Mouse (Mus musculus): ENCODE data around the gene 2410015M20Rik. TPM values are rescaled to one million over a fixed set of nuclear protein-coding genes. Genes with fewer than 3 reads are reported as not detected.
"Not testable (repeated sequence)": the region's sequence is repeated elsewhere in the genome, so short reads cannot be mapped to it uniquely, and the experiment has no call there.

The 2410015M20Rik gene
- polyA plus RNA-seq (2015; fragmentation: Nextera tagmentation; extraction: Ambion mirVana): 254 and 258 TPM in 2 replicates

DNA sequence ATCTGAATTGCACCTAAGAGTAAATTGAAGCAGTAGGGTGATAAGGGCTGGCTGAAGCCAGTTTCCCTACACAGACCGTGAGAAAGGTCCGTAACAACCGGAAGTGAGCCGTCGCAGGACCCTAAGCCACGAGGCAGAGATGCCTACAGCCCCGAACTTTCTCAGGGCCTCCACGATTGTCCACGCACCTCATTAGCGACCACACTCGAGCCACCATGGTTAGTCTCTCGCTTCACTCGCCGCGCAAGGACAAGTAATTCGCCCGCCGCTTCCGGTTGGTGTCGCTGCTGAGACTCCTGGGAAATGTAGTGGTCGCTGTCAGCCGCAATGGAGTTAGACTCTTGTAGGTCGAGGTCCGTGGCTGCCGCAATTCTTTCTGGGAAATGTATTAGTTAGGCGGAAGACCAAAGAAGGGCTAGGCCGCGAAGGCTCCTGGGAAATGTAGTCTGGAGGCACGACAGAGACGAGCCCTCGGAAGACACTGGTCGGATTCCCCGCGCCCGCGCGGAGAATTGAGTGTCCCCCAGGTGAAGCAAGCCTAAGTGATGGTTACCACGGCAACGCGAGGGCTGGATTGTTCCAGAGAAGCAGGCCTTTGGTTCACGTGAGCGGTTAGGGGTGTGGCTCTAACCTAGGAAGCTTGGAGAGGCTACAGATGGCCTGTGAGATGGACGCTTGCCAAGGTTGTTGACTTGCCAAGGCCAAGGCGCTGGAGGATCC lies at the start of gene 2410015M20Rik:
Gene 2410015M20Rik, minus strand, starts transcription at position 320 of the 720 bp plus-strand sequence.
- Histone ChIP-seq H3K27me3 (no peaks in the 10 kb centered on the region), H3K4me2 (peak within 1 kb of the TSS; percentile 83), H3K9ac (peak within 1 kb of the TSS; percentile 83), H3K4me3 (peak within 1 kb of the TSS; percentile 59), H3K4me1 (peaks cover 27% of the 10 kb centered on the region), H3K36me3 (peaks cover 36% of the 10 kb centered on the region), H3K9me3 (no peaks in the 10 kb centered on the region), H3K27ac (peak within 1 kb of the TSS; percentile 72)
- ATAC-seq (ENCODE audit: insufficient number of reproducible peaks, insufficient read depth, low FRiP score, low TSS enrichment, low read depth): peak; percentile 82
- WGBS: under 1% methylated on average over 44 of the region's 44 CpGs

DNA sequence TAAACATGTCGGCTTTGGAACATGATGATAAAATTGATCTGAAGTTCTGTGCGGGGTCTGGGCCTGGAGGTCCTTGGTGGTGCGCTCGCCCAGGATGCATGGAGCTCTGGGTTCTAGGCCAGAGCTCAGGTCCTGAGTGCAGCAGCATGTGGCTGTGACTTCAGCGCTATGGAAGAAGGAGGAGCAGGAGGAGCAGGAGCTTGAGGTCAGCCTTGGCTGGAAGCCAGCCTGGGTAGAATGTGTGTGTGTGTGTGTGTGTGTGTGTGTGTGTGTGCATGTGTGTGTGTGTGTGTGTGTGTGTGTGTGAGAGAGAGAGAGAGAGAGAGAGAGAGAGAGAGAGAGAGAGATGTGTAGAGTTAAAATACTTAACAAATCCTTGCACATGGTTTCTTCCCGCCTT lies 46.6 kb upstream of the 2410015M20Rik start:
- H3K27me3 ChIP-seq: no peaks in the 10 kb centered on the region
- no peak overlapping the region for H3K4me3 ChIP-seq
- H3K4me2 ChIP-seq: no peak overlapping the region
- no peaks in the 10 kb centered on the region for H3K4me1 ChIP-seq
- WGBS: 77% methylated on average over 6 of the region's 6 CpGs
- no peaks in the 10 kb centered on the region for H3K36me3 ChIP-seq
- no peak overlapping the region for H3K27ac ChIP-seq
- no peaks in the 10 kb centered on the region for H3K9me3 ChIP-seq
- ATAC-seq (ENCODE audit: insufficient number of reproducible peaks, insufficient read depth, low FRiP score, low TSS enrichment, low read depth): no peak
- H3K9ac ChIP-seq: no peak overlapping the region

DNA sequence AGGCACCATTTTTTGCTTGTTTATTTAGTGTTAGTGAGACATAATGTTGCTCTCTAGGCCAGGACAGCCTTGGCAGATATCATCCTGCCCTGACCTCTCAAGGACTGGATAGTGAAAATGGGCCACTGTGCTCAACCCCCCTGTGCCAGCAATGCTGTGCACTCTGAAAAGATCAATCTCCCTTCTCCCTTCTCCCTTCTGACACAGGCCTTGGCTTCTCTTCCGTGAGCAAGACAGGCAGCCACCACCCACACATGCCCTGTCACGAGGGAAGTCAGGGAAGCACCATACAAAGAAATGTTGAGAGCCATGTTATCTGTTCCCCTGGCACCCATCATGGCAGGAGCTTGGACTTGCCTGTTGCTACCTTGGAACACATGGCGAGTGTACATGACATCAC lies 45.7 kb upstream of the 2410015M20Rik start:
- Histone ChIP-seq H3K4me1 (no peaks in the 10 kb centered on the region), H3K36me3 (no peaks in the 10 kb centered on the region), H3K27me3 (no peaks in the 10 kb centered on the region), H3K27ac (no peak overlapping the region), H3K9ac (no peak overlapping the region), H3K4me2 (no peak overlapping the region), H3K4me3 (no peak overlapping the region), H3K9me3 (no peaks in the 10 kb centered on the region)
- no peak for ATAC-seq (ENCODE audit: insufficient number of reproducible peaks, insufficient read depth, low FRiP score, low TSS enrichment, low read depth)
- 82% methylated on average over 3 of the region's 3 CpGs for WGBS

DNA sequence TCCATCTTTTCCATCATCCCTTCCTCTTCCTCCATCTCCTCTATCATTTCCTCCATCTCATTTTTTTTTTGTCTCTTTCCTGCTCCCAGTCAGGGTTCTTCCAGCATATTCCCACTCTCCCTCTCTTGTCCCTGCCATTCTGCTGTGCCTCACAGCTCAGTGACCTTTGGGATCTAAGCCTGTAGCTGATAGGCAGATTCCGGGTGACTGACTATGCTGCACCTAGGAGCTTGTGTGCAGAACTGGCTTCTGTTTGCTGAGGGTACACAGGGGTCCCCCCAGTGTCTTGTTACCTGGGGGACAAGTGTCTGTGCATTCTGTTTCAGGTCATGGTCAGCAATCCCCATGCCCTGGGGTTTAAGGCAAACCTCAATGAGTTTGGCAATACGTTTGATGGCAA lies 45.2 kb upstream of the 2410015M20Rik start:
- no peak overlapping the region for H3K4me3 ChIP-seq
- 76% methylated on average over 2 of the region's 2 CpGs for WGBS
- H3K4me1 ChIP-seq: no peaks in the 10 kb centered on the region
- H3K36me3 ChIP-seq: no peaks in the 10 kb centered on the region
- H3K27ac ChIP-seq: no peak overlapping the region
- H3K4me2 ChIP-seq: no peak overlapping the region
- ATAC-seq (ENCODE audit: insufficient number of reproducible peaks, insufficient read depth, low FRiP score, low TSS enrichment, low read depth): no peak
- no peak overlapping the region for H3K9ac ChIP-seq
- no peaks in the 10 kb centered on the region for H3K27me3 ChIP-seq
- no peaks in the 10 kb centered on the region for H3K9me3 ChIP-seq

DNA sequence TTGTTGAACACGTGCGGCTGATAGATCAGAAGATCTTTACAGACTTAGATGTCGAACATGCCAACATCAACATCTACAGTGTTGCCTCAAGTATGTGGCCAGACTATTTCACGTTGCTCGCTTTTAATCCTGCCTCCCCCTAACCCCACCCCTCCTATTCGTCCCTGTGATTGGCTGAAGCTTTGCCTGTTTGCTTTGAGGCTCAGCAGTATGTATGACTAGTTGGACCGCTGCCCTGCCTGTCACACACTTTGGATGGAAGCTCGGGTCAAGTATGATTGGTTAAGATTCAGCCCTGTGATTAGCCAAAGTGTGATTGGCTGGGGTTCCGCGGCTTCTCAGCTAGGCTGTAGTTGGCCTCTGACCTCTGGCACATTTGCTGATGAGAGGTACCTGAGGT lies 42.2 kb upstream of the 2410015M20Rik start:
- H3K27me3 ChIP-seq: no peaks in the 10 kb centered on the region
- no peak overlapping the region for H3K9ac ChIP-seq
- H3K36me3 ChIP-seq: no peaks in the 10 kb centered on the region
- H3K4me2 ChIP-seq: no peak overlapping the region
- no peak overlapping the region for H3K4me3 ChIP-seq
- H3K4me1 ChIP-seq: no peaks in the 10 kb centered on the region
- H3K9me3 ChIP-seq: no peaks in the 10 kb centered on the region
- WGBS: 34% methylated on average over 10 of the region's 10 CpGs
- H3K27ac ChIP-seq: no peak overlapping the region
- no peak for ATAC-seq (ENCODE audit: insufficient number of reproducible peaks, insufficient read depth, low FRiP score, low TSS enrichment, low read depth)

DNA sequence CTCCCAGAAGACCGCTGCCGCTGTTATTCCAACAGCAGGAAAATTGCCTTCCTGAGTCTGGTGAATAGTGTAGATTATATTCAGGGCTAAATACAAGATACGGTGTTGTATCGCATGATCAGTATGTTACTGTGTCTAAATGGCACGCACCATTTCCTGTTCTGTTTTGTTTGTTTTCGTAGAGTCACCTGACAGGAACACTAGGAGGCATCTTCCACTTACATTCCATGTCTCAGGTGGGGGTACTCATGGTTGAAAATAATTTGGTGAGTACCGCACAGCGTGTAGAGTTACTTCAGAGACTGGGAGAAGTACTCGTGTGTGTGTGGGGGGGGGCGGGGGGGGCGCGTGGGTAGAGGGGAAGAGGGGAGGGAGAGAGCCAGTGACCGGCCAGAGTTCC lies 38.0 kb upstream of the 2410015M20Rik start:
- 59% methylated on average over 11 of the region's 13 CpGs for whole genome bisulfite sequencing
- Histone ChIP-seq H3K9me3 (no peaks in the 10 kb centered on the region), H3K36me3 (no peaks in the 10 kb centered on the region), H3K9ac (no peak overlapping the region), H3K4me3 (no peak overlapping the region), H3K4me2 (no peak overlapping the region), H3K27ac (no peak overlapping the region), H3K4me1 (no peaks in the 10 kb centered on the region), H3K27me3 (no peaks in the 10 kb centered on the region)
- no peak for ATAC-seq (ENCODE audit: insufficient number of reproducible peaks, insufficient read depth, low FRiP score, low TSS enrichment, low read depth)

DNA sequence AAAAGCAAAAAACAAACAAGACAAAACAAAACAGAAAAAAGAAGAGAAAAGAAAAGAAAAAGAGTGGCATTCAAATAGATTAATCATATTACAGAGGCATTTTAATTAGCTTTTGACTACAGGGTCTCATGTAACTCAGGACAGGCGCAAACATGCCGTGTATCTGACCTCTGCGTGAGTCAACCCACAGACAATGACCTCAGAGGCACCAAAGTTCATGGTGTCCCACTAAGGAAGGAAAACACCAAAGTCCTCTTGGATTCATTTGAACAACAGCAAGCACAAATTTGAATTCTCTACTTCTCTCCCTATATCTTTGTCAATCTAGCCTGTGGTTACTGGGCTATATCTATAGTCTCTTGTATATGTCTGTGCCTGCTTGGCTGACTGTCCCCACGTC lies 33.7 kb upstream of the 2410015M20Rik start:
- Histone ChIP-seq H3K4me2 (no peak overlapping the region), H3K36me3 (no peaks in the 10 kb centered on the region), H3K9ac (no peak overlapping the region), H3K27ac (no peak overlapping the region), H3K4me1 (no peaks in the 10 kb centered on the region), H3K27me3 (no peaks in the 10 kb centered on the region), H3K4me3 (no peak overlapping the region), H3K9me3 (no peaks in the 10 kb centered on the region)
- WGBS: 78% methylated on average over 4 of the region's 4 CpGs
- no peak for ATAC-seq (ENCODE audit: insufficient number of reproducible peaks, insufficient read depth, low FRiP score, low TSS enrichment, low read depth)

DNA sequence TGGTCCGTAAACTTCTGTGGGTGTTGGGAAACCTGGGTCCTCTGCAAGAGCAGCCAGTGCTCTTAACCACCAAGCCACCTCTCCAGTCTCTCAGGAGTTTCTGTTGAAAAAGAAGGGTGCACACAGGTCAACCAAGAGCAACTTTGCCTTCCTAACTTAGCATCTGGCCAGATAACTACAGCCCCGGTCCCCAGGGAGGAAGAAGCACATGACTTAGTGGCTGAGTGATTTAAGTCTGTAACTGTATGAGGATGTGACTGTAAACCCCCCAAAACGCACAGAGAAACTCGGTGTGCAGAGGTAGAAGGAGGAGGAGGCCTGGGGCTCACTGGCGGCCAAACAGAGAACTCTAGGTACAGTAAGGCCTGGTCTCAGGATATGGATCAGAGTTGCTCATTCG lies 24.5 kb upstream of the 2410015M20Rik start:
- Histone ChIP-seq H3K9me3 (no peaks in the 10 kb centered on the region), H3K4me3 (no peak overlapping the region), H3K4me1 (no peaks in the 10 kb centered on the region), H3K27ac (no peak overlapping the region), H3K4me2 (no peak overlapping the region), H3K27me3 (no peaks in the 10 kb centered on the region), H3K36me3 (no peaks in the 10 kb centered on the region), H3K9ac (no peak overlapping the region)
- WGBS: 83% methylated on average over 6 of the region's 6 CpGs
- ATAC-seq (ENCODE audit: insufficient number of reproducible peaks, insufficient read depth, low FRiP score, low TSS enrichment, low read depth): no peak

DNA sequence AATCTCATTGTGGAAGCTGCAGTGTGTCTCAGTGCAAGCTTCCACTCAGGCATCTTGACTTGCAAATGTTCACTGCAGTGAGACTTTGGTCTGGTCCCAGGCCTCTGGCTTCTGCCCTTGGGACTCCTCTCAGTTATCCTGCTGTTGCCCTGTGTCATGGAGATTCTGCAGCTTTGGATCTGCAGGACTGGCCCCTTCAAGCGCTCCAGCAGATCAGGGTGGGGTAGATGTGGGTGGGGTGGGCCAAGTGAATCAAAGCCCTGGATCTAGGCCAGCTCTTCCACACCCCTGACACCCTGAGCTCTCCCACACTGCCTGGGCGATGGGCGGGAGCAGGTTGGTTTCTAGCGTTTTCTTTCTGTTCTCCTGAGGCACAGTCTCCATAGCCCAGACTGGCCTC lies 22.2 kb upstream of the 2410015M20Rik start:
- ATAC-seq (ENCODE audit: insufficient number of reproducible peaks, insufficient read depth, low FRiP score, low TSS enrichment, low read depth): no peak
- no peak overlapping the region for H3K9ac ChIP-seq
- no peaks in the 10 kb centered on the region for H3K27me3 ChIP-seq
- no peak overlapping the region for H3K4me3 ChIP-seq
- peaks cover 9% of the 10 kb centered on the region for H3K4me1 ChIP-seq
- H3K4me2 ChIP-seq: no peak overlapping the region
- 54% methylated on average over 4 of the region's 4 CpGs for WGBS
- no peaks in the 10 kb centered on the region for H3K9me3 ChIP-seq
- no peaks in the 10 kb centered on the region for H3K36me3 ChIP-seq
- H3K27ac ChIP-seq: no peak overlapping the region

DNA sequence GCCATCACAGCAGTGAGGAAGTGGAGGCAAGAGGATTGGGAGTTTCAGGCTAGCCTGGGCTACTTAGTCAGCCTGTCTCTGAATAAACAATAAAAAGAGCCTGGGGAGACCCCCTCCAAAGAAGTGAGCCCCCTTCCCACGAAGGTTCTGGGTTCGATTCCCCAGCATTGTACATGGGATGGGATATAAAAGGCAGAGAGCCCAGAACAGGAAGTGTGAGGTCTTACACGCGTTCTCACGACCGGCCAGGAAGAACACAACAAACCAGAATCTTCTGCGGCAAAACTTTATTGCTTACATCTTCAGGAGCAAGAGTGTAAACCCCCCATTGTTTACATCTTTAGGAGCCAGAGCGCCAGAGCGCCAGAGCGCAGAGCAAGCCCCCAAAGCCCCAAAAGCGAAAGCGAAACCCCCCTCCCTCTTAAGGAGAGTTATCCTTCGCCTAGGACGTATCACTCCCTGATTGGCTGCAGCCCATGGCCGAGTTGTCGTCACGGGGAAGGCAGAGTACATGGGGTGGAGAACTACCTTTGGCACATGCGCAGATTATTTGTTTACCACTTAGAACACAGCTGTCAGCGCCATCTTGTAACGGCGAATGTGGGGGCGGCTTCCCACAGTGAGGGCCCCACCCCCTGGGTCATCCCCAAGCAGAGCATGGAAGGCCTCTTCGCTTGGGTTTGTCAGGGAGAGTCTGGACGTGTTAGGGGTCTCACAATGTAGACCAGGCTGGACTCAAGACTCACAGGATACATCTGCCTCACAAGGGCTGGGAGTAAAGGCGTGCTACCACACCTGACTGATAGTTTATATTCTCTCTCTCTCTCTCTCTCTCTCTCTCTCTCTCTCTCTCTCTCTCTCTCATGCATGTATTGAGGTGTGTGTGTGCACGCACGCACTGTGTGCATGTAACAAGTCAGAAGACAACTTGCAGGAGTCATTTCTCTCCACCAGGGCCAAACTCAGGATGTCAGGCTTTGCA lies 20.5 kb upstream of the 2410015M20Rik start:
- not testable (repeated sequence) for H3K4me2 ChIP-seq; H3K27ac ChIP-seq; ATAC-seq (ENCODE audit: insufficient number of reproducible peaks, insufficient read depth, low FRiP score, low TSS enrichment, low read depth); H3K4me3 ChIP-seq; H3K9me3 ChIP-seq; H3K36me3 ChIP-seq; H3K27me3 ChIP-seq; H3K9ac ChIP-seq
- peaks cover 20% of the 10 kb centered on the region for H3K4me1 ChIP-seq
- WGBS: 88% methylated on average over 27 of the region's 27 CpGs

DNA sequence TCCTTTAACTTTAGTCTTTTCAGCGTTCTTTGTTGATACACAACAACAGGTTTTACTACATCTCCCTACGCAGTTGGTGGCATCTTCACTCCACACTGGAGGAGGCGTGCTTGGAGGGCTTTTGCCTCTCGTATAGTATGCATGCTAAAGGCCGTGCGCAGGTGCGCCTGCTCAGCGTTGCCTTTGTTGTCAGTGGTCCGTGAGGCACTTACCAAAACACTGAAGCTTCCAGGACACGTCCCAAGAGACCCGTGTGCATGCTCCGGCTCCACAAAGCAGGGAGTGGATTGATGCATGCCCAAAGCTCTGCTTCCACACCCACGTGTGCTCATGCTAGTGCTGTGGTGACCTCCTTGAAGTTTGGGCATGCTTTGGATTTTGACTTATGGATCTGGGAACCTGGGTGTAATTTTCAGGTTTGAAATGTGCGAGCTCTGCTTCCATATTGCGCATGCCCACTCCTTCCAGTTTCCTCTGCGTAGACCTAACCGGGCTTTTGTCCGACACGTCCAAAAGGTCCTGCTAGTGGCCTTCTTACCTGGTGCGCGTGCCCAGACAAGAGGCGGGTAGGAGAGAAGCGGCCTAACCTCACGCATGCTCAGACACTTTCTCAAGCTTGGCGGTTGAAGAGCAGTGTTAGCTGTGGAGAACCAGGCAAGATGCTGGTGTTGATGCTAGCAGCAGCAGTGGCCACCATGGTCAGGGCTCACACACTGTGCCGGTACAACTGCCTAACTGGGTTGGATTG lies 18.1 kb upstream of the 2410015M20Rik start, which contains the start of gene Catsperd:
Gene Catsperd, plus strand, starts transcription at position 614 of the 748 bp plus-strand sequence.
- H3K4me2 ChIP-seq: peak within 1 kb of the TSS; percentile 96
- peak within 1 kb of the TSS; percentile 82 for H3K27ac ChIP-seq
- H3K9me3 ChIP-seq: no peaks in the 10 kb centered on the region
- H3K36me3 ChIP-seq: peaks cover 15% of the 10 kb centered on the region
- peaks cover 27% of the 10 kb centered on the region for H3K4me1 ChIP-seq
- H3K9ac ChIP-seq: peak within 1 kb of the TSS; percentile 64
- no peaks in the 10 kb centered on the region for H3K27me3 ChIP-seq
- ATAC-seq (ENCODE audit: insufficient number of reproducible peaks, insufficient read depth, low FRiP score, low TSS enrichment, low read depth): no peak
- peak within 1 kb of the TSS; percentile 79 for H3K4me3 ChIP-seq
- WGBS: 6% methylated on average over 26 of the region's 26 CpGs

Measured in embryonic facial prominence, embryonic 13.5 days (tissue).